Mouse (Mus musculus) kidney, postnatal 4 days (tissue): Measurements from ENCODE around the gene Tmub2.

ENCODE experiments used
- DNase-seq, 2 experiments: peaks; one replicate each; pipeline ENCODE4 v3.0.0; 2021; ENCODE audit warnings: mixed read lengths in 2 of 2

Gene Tmub2

DNA sequence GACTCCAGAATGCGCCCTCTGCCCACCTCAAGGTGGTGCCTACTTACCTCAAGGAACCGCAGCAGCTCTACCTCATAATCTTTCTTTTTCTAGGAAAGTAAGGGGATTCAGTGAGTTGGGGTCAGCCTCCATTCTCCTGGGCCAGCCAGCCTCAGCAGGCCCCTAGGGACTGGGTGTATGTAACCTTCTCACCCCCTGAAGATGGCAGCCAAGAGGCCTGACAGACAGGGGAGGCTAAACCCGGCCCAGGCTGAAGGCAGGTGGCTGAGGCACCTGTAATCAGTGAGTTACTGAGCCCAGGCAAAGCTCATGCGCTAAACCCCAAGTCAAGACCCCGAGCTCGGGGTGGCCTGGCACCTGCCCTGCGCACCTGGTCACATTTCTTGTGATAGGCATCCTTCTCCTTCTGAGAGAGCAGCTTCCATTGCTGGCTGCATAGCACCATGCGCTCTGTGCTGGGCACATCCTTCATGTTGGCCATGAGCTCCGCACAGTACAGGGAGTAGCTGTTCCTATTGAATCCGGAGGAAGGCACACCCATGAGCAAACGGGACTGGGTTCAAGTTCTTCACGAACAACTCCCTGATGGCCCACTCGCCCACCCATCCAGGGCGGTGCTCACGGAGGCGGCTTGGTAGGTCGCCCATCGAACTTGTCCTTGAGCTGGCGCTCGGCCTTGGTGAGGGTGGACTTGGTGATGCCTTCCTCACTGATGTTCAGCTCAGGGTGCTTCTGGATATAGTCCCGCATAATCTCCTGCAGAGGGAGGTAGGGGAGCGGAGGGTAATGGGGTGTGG lies 25.3 kb downstream of the Tmub2 start:
- DNase-seq: peak in 1 of 2 experiments; percentile 27

DNA sequence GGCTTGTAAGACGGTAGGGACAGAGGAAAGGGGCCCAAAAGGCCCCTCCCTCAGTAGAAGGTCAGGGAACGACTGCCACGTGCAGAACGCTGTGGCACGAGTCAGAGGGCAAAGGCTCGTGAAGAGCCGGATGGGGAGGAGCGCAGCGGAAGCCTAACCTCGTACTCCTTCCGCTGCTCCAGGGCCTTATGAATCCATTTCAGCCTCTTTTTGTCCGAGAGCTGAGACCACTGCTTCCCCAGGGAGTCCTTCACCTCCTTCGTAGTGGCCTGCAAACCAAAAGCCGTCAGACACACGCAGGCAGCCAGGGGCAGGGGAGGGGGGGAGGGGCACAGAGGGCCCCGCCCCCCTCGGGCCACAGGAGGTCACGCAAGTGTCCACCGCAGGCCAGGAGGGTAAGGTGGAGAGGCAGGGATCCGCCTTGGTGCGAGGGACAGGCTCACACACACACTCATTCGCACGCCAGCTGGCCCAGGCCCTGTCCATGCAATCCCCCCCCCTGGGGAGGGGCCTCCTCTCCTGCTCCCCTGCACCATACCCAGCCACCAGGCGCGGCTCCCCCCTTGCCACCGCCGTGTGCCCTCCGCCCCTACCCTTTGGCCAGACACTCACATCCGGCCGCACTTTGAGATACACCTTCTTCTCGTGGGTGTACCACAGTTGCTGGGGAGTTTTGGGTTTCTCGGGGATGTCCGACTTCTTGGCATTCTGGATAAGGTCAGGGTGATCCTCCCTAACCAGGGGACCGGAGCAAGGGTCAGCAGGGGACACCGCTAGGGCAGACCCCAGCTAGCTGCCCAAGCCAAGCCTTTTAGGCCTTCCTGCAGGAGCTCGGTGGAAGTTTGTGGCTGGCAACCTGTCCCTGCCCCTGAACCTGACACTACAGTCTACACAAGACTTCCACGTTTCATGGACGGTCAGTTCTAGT lies 26.3 kb downstream of the Tmub2 start:
- peak in 1 of 2 experiments; percentile 35 for DNase-seq

DNA sequence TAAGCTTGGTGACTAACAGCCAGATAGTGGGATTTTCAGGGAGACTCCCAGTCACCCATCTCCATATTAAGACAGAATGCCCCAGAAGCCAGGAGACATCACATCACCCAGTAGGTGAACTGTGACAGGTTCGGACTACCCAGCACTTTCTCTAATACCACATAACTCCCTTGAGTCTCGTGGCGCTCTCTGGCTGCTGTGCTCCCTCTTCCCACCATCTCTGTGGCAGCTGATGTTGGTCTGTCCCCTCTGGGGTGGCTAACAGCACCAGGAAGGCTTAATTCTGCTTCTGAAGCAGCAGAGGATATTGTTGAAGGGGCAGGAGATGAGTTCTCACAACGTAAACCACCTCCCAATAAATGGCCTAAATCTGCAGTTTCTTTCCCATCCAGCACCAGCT lies 27.2 kb downstream of the Tmub2 start:
- DNase-seq: no peak

DNA sequence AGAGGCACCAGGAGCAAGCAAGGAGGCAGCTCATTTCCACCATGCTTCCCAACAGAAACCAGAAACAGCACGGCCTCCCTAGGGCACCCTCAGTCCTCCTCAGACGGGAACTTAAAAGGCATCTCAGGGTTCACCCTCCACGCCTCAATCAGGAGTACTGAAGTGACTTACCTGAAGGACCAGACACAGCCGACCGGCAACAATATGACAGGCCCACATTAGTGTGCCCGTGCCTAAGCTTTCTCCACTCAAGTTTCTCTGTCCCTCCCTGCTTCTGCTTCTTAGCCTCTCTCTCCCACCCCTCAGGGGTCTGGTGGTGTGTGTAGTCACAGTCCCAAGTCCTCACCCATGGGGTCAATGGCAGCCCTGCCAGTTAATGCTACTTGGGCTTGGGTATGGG lies 27.9 kb downstream of the Tmub2 start:
- DNase-seq: no peak

DNA sequence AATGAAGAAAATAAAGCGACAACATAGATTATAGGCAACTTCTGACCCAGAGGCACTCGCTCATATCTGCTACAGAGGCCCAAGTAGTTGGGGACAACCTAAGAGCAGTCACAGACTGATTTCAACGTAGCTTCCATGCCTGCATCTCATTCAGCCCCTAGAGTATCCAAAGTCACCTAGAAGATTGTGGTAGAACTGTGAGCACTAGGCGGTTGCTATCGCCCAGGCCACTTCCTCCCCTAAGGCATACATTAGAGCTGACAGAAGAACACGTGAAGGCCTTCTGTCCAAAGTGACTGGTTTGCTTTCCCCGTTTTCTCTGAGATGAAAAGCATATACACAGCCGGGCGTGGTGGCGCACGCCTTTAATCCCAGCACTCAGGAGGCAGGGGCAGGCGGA lies 29.6 kb downstream of the Tmub2 start:
- no peak for DNase-seq

DNA sequence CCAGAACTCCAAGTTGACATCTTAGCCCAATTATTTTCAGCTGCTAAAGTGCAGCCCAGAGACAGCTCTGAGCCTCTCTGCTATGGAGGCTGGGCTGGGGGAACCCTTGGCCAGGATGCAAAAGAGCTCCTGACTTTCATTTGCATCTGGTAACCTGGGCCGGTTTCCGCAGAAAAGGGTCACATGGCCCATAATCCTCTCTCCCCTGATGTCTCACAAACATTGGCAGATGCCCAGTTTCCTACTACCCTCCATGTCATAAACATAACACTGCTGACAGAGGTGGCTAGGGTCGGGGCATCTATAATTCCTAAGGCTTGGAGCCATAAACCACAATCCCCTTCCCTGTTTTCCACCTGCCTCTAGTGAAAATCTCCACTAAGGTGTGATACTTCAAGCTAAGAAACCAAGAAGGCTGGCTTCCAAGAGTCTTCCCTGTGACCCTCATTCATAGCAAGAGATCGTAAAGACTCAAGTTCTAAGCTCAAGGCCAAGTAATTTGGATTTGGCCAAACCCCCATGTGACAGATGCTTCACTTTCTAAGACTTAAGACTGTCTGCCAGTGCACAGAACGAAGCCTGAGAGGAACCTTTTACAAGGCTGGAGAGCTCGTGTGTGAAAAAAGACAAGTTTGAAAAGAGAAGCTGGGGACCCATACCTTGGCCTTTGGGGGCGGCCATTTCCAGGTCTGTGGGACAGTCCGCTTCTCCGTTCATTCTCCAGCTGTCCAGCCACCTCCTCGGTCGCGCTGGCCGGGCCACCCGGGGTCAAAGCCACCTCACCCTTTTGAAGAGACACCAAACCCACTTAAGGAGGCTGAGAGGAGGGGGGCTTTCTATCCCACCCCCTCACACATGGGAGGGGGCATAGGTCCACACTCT lies 31.2 kb downstream of the Tmub2 start:
- DNase-seq: no peak

DNA sequence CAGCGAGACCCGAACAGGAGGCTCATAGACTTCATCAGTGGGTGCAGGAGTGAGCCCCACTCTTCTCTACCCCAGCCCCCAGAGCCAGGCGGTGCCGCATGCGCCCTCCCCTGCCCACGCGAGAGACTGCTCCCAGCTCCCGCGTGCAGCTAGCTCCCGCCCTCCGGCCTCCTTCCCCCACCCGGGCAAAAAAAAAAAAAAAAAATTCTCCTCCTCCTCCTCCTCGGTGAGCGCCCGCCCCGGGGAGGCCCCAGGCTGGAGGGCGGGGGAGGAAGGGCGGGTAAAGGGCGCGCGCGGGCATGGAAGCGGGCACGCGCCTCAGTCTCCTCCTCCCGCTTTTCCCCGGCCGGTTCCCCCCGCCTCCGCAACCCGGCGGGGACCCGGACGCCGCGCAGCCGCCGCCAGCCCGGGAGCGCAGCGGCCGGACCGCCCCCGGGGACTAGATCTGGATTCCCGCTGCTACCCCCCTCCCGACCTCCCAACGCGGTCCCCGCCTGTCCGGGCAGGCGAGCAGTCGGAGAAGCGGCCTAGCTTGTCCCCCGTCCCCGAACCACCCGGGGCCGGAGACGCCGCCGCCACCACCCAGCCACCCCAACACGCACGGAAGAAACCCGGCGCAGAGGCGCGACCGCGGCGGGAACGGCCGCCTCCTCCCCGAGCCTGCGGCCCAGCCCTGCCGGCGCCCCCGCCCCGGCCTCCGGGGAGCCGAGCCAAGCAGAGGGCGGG lies 32.0 kb downstream of the Tmub2 start:
- DNase-seq: peak; percentile 89 to 93

DNA sequence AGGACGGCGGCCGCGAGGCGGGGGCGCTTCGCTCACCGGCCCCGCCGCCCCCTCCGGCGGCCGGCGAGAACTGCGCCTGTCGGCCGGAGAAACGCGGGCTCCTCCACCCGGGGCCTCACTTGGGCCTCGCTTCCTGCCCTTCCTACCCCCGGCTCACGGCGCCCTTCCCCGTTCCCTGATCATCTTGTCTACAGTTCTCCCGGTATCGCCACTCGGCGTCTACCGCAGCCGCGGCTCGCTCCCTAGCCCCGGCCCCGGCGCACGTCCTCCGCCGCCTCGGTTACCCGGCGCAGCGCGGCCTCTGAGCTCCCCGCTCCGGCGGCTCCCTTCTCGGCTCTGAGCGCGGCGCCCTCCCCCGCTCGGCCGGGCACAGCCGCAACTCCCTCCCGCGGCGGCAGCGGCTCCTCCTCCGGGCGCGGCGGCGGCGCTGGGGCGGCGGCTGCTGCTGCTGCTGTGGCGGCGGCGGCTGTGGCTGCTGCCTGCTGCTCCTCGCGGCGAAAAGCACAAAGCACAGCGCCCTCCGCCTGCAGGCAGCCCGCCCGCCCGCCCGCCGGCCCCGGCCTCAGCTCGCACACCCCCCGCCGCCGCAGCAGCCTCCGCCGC lies 32.7 kb downstream of the Tmub2 start:
- peak; percentile 72 to 84 for DNase-seq

DNA sequence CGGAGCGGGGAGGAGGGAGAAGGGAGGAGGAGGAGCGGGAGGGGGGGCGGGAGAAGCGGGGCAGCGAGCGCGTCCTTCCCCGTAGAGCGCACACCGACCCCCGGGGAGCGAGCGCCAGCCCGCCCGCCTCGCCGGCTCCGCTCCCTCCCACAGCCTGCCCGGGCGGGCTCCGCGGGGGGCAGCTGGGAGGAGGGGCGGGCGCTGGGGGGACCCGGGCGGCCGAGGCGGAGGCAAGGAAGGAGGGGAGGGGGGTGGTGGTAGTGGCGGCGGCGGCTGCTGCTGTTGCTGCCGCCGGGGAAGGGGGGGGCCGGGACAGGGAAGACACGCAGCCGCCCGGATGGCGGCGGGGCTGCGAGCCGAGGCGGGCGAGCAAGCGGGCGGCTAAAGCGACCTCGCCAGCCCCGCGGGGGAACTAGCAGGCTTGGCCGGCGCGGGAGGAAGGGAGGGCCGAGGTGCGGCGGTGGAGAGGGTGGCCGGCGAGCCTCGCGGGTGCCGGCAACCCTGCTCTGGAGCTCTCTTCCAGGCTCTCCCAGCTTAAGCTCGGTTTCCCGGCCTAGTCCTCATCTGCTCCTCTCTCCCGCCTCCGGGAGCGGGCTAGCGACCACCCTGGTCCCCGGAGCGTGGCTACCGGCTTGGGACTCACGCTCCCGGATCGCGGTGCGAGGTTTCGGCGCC lies 33.3 kb downstream of the Tmub2 start:
- peak; percentile 84 to 90 for DNase-seq

DNA sequence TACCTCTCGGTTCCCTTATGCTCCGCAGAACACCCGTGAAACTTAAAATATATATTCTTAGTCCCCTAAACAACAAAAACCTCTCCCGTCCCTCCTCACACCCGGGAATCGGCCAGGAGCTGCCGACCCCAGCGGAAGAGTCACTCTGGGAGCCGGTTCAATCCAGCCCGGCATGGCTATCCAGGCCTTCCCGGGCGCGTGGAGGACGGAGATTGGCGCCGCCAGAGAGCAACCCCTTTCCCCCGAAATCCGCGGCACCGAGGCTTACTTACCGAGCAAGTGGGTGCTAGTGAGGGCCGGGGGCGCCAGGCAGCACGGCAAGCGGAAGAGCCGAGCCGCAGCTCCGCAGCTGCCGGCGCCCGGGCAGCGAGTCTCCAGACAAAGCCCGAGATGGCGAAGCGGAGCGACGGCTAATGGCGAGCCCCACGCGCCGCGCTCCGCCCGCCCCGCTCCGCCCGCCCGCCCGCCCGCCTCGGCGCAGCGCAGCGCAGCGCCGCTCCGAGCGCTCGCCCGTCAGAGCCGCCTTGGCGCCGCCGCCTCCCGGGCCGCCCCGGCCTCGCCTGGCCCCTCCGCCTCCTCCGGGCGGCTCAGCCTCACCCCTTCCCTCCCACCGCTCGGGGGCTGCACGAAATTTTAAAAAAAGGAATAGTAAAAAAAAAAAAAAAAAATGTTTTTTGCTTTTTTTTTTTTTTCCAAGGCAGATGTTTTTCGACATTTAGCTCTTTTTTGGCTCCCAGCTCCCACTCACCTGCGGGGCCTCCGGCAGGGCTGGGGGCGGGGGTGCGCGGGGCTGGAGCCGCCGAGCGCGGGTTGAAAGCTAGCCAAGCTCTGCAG lies 34.1 kb downstream of the Tmub2 start:
- DNase-seq: peak; percentile 72 to 76

DNA sequence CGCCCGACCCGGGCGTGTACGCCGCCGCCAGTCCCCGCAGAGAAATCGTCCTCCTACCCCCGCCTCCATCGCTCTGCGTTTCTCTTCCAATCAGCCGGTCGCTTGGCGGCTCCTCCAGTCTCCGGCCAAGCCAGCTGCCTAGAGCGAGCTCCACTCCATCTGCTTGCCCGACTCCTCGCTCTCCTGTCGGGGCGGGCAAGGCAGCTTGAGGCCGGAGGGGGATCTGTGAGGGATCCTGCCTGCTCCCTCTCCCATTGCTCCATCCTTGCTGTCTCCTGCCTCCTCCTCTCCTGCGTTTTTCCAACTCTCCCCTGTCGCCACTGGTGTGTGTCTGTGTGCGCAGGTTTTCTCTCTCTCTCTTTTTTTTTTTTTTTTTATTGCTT lies 34.7 kb downstream of the Tmub2 start, which contains the start of gene Ubtf:
TSS of gene Ubtf (minus strand) at position 333 of the 383 bp plus-strand sequence.
- peak; percentile 84 to 90 for DNase-seq

DNA sequence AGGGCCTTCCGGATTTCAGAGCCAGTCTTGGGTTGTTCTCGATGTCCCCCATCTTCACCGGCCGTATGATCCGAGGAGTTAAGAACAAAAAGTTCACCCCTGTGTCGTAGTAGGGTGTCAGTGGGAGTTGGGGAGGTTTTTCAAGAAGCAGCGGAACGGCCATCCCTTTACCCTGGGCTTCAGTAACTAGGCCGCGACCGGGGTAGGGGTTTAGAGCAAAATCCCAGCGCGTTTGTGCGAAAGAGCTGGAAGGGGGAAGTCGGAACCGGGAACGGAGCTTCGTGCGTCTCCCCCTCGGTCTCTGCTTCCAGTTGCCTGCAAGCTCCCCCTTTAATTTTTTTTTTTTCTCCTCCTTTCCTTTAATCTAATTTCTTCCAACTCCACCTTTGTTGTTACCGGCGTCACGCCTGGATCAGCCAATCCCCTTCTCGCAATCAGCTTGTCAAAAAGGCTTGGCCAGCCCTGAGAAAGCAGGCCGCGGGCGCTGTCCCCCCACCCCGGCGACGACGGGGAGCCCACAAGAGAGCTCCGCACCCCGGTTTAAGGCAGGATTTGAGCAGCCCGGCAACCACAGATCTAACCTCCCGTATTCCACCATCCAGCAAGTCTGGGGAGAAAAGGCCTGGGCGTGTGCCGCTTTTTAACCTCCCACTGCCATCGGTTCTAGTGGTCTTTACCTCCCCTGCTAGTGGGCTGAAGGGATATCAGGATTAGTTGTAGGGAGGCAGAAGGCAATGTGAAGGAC lies 35.4 kb downstream of the Tmub2 start:
- DNase-seq: peak; percentile 85 to 90

DNA sequence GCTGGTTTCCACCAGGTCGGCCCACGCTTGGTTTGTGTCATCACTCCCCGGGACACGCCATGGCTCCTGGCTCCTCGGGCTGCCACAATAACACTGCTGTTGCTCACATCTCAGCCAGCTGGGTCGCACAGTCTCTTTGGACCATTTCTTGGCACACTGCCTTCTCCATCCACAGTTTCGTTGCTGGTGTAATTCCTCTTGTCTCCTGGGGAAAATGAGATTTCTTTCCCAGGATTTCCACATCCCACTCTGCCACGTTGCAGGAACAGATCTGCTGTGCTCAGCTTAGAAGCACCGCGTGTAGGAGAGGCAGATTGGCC lies 35.9 kb downstream of the Tmub2 start:
- DNase-seq: peak; percentile 75 to 85

DNA sequence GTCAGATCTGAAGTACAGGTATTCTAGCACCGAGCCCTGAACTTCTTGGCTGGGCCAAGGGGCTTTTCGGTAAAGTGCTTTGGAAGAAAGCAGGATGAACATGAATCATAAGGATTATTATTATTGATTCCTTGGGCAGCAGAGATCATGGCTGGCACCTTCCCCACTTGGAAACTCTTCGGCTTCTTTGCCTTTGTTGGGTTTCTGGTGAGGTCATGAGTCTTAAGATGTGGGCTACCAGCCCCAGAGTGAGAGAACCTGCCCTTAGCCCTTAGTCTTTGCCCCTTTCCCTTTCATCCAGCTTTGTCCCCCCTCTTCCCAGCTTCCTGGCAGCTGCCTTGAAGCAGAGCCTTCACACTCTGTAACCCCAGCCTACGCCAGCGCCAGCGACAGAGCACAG lies 37.2 kb downstream of the Tmub2 start:
- no peak for DNase-seq

DNA sequence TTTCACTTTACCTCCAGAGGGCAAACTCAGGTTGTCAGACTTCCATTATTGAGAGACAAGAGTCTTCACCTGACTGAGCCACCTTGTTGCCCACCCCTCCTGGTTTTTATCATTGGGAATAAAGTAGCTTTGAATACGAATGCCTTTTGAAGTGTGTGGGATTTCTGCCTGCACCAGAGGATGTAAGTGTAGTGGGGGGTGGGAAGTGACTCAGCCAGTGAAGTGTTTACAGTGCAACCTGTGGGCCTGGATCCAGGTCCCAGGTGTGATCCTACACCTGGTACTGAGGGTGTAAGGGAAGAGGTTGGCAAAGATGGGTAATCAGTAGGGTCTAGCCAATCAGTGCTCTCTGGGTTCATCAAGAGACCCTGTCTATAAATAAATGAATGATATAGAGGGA lies 38.8 kb downstream of the Tmub2 start:
- DNase-seq: no peak

DNA sequence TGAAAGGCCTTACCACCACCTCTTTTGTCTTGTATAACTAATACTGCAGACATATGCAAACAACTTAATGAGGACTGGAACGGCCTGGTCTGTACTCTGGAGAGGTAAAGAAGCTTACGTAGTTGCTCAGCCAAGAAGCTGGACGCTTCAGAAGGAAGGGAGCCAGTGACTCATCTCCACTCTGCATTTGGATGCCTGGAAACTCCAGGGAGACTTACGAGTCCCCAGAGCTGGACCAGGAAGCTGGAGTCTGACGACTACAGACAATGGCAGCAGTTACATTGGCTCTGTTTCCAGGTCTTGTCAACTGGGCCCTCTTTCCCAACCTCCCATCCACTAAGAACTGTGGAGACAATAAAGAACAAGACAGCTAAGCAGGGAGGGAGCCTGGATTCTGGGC lies 42.5 kb downstream of the Tmub2 start:
- DNase-seq: no peak

DNA sequence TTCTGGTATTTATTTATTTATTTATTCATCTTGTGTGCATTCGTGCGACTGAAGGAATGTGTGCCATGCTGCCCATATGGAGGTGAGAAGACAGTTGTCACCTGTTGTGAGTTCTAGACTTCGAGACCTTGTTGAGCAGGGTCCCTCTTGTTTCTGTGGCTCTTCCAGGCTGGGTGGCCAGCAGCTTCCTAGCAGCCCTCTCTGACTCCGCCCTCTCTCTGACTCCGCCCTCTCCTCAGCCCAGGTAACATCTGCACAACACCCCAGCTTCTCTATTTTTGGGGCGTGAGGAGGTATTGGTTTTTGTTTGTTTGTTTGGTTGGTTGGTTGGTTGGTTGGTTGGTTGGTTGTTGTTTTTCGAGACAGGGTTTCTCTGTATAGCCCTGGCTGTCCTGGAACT lies 43.1 kb downstream of the Tmub2 start:
- DNase-seq: no peak

DNA sequence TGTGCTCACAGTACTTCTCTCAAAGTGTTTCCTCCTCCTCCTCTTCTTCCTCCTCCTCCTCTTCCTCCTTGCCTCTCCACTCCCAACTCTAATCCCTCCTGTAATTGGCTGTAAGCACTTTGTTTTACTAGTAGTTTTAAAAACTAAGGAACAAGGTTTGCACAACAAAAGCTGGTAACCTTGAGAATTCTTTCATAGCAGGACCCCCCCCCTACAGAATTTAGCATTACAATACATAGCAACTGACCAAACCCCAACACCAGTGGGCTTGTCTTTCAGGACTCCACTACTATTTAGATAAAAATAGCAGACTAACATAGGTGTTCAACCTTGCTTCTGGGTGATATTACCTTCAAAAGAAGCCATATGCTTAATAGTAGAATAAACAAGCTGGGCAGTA lies 44.8 kb downstream of the Tmub2 start:
- no peak for DNase-seq

DNA sequence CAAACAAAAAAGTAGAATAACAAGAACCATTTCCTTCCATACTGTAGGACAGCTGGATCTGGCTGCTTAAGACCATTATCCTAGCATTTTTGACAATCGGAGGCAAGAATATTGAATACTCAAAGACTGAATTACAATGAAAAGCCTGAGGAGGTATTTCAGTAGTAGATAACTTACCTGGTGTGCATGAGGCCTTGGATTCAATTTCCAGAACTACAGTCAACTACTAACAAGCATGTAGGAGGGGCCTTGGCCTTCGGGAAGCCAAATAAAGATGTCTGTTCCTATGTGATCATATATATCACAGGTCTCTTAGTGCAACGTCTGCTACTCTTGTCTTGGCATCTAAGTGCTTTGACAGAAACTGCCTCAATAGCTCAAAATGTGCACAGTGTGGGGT lies 45.3 kb downstream of the Tmub2 start:
- DNase-seq: no peak

DNA sequence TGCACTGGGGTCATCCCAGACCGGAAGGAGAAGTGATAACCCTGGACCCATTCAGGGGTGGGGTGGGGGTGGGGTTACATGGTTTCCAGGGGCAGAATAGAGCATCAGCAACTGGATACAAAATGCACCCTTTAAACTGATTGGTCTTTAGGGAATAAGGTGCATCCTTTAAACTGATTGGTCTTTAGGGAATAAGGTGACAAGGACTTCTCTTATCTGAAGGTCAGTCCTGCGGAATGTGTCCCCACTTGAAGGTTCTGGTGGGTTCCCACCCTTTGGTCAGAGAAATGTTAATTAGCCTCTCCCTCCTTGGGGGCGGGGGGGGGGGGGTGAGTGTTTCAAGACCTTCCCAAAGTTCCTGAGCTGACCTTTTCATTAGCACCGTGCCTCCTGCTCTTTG lies 47.1 kb downstream of the Tmub2 start:
- no peak for DNase-seq
